Mouse (Mus musculus): Measurements from ENCODE around the gene Shoc2. TPM values are rescaled to one million over a fixed set of nuclear protein-coding genes. Genes with fewer than 3 reads are reported as not detected.

Gene Shoc2
- total and polyA plus RNA-seq, 3 experiments = 14.1 to 27.1 (median 23.7) TPM

- 0 out of 2 replicates have a peak, but pooled peaks cover 5% of the 10 kb centered on the region for H3K79me2 ChIP-seq (replicated peaks; ENCODE audit: control insufficient read depth, extremely low read depth, insufficient read depth, poor library complexity, severe bottlenecking)
- dilution Hi-C loops (cut with MboI; ENCODE audit: extremely low pct_ligation_motif_present, extremely low pct_unique_long_range_greater_than_20kb, low sequenced_read_pairs) (no loop called here), in situ Hi-C loops (cut with MboI; ENCODE audit: low pct_ligation_motif_present, low pct_unique_long_range_greater_than_20kb, low sequenced_read_pairs) (no loop called here)
Measured at GRCm38 (mm10) chr19:53994276-53994675, 50.2 kb downstream of the Shoc2 start.

DNA sequence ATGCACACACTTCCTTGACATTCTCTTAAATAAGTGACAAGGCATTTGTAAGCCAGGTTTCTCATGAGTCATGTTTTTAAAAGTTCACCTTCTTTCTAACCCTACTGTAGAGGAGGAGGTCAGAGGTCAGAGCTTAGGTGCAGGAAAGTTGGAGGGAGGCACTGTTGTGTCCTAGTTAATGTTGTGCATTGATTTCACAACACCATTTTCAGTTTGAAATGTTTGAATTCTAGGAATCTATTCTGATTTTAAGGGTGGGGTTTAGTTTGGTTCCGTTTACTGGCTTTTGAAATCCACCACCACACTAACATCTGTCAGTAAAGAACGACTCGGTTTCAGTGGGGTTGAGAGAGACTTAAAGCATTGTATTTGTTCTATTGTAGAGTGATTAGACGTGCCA, 66.9 kb downstream of the Shoc2 start:
- Histone ChIP-seq H3K4me3 (replicated peaks in 1 of 3; ENCODE audit: low read depth in 2 of 3, low read length in 2 of 3, poor library complexity in 1 of 3) (no peak overlapping the region), H3K79me2 (replicated peaks; ENCODE audit: control insufficient read depth, extremely low read depth, insufficient read depth, poor library complexity, severe bottlenecking) (no peaks in the 10 kb centered on the region), H3K9me3 (replicated peaks; ENCODE audit: low read length) (no peaks in the 10 kb centered on the region), H3K9ac (ENCODE audit: insufficient read depth, low read depth) (no peak overlapping the region), H3K36me3 (replicated peaks in 1 of 2; ENCODE audit: control insufficient read depth in 1 of 2, insufficient read depth in 1 of 2, low read length in 1 of 2) (peaks cover 0 to 7% of the 10 kb centered on the region in 2 experiments), H3K4me2 (ENCODE audit: insufficient read depth, low read depth, poor library complexity, severe bottlenecking) (no peak overlapping the region), H3K4me1 (ENCODE audit: control insufficient read depth in 1 of 2, insufficient read depth in 2 of 2) (peaks cover 6 to 31% of the 10 kb centered on the region in 2 experiments), H3K27ac (ENCODE audit: insufficient read depth, low read depth) (no peak overlapping the region), H3K27me3 (replicated peaks) (no peaks in the 10 kb centered on the region)
- TF ChIP-seq KAT2A (IDR thresholded peaks at IDR 0.05; ENCODE audit: insufficient replicate concordance, low read length) = no peak
- TF ChIP-seq ZNF384 (IDR thresholded peaks at IDR 0.05; ENCODE audit: low read depth, low read length) = no peak
- no peak for TF ChIP-seq GABPA (IDR thresholded peaks at IDR 0.05; ENCODE audit: insufficient replicate concordance, low read depth, low read length)
- TF ChIP-seq SIN3A (IDR thresholded peaks at IDR 0.05; ENCODE audit: low read length) = no peak
- no peak for TF ChIP-seq RCOR1 (conservative IDR thresholded peaks at IDR 0.05; ENCODE audit: low read depth, low read length)
- no peak for TF ChIP-seq MAFK (IDR thresholded peaks at IDR 0.05; ENCODE audit: insufficient replicate concordance, low read length)
- TF ChIP-seq USF1 (IDR thresholded peaks at IDR 0.05; ENCODE audit: low read depth, low read length) = no peak
- TF ChIP-seq TCF12 (IDR thresholded peaks at IDR 0.05; ENCODE audit: low read depth, low read length) = no peak
- TF ChIP-seq JUND (conservative IDR thresholded peaks at IDR 0.05; ENCODE audit: low read depth, low read length) = no peak
- TF ChIP-seq MAX (IDR thresholded peaks at IDR 0.05; ENCODE audit: low read length) = no peak
- no peak for TF ChIP-seq POLR2A (IDR thresholded peaks at IDR 0.05; ENCODE audit: low read depth, low read length)
- dilution Hi-C loops (cut with MboI; ENCODE audit: extremely low pct_ligation_motif_present, extremely low pct_unique_long_range_greater_than_20kb, low sequenced_read_pairs) = no loop called here
- no peak for DNase-seq (ENCODE audit: extremely low read depth)
- in situ Hi-C loops (cut with MboI; ENCODE audit: low pct_ligation_motif_present, low pct_unique_long_range_greater_than_20kb, low sequenced_read_pairs) = no loop called here

More at GRCm38 (mm10) chr19:53994276-53994675, 50.2 kb downstream of the Shoc2 start:
- H3K36me3 ChIP-seq (replicated peaks in 1 of 2; ENCODE audit: control insufficient read depth in 1 of 2, insufficient read depth in 1 of 2, low read length in 1 of 2) = peaks cover 0 to 6% of the 10 kb centered on the region in 2 experiments
- no peak overlapping the region for H3K4me3 ChIP-seq (replicated peaks in 1 of 3; ENCODE audit: low read depth in 2 of 3, low read length in 2 of 3, poor library complexity in 1 of 3)
- H3K9ac ChIP-seq (ENCODE audit: insufficient read depth, low read depth) = no peak overlapping the region
- no peak overlapping the region for H3K27ac ChIP-seq (ENCODE audit: insufficient read depth, low read depth)
- H3K4me2 ChIP-seq (ENCODE audit: insufficient read depth, low read depth, poor library complexity, severe bottlenecking) = no peak overlapping the region
- H3K4me1 ChIP-seq (ENCODE audit: control insufficient read depth in 1 of 2, insufficient read depth in 2 of 2) = peaks cover 0 to 13% of the 10 kb centered on the region in 2 experiments; a peak in 2 of 4 replicates
- no peak for DNase-seq (ENCODE audit: extremely low read depth)
- no peak for TF ChIP-seq ZKSCAN1 (IDR thresholded peaks at IDR 0.05; ENCODE audit: borderline replicate concordance, low read depth, low read length)
- TF ChIP-seq POLR2A (IDR thresholded peaks at IDR 0.05; ENCODE audit: low read depth, low read length) = no peak
- no peak for TF ChIP-seq GABPA (IDR thresholded peaks at IDR 0.05; ENCODE audit: insufficient replicate concordance, low read depth, low read length)
- no peak for TF ChIP-seq SMC3 (IDR thresholded peaks at IDR 0.05; ENCODE audit: low read depth, low read length)
- TF ChIP-seq KAT2A (IDR thresholded peaks at IDR 0.05; ENCODE audit: insufficient replicate concordance, low read length) = no peak
- TF ChIP-seq RCOR1 (conservative IDR thresholded peaks at IDR 0.05; ENCODE audit: low read depth, low read length) = no peak
- no peak for TF ChIP-seq MAFK (IDR thresholded peaks at IDR 0.05; ENCODE audit: insufficient replicate concordance, low read length)
- TF ChIP-seq TCF12 (IDR thresholded peaks at IDR 0.05; ENCODE audit: low read depth, low read length) = no peak
- TF ChIP-seq JUND (conservative IDR thresholded peaks at IDR 0.05; ENCODE audit: low read depth, low read length) = no peak
- TF ChIP-seq MEF2A (IDR thresholded peaks at IDR 0.05; ENCODE audit: borderline replicate concordance, low read depth, low read length) = no peak
- TF ChIP-seq MYC (IDR thresholded peaks at IDR 0.05; ENCODE audit: low read depth, low read length) = no peak
- TF ChIP-seq POLR2AphosphoS2 (IDR thresholded peaks at IDR 0.05; ENCODE audit: low read depth, low read length) = no peak
- TF ChIP-seq IRF4 (IDR thresholded peaks at IDR 0.05; ENCODE audit: low read depth, low read length) = no peak
- TF ChIP-seq SIN3A (IDR thresholded peaks at IDR 0.05; ENCODE audit: low read length) = no peak
- TF ChIP-seq ETS1 (conservative IDR thresholded peaks at IDR 0.05; ENCODE audit: low read depth, low read length) = no peak
- no peak for TF ChIP-seq JUN (IDR thresholded peaks at IDR 0.05; ENCODE audit: insufficient read depth, low read depth, low read length)
- no peak for TF ChIP-seq EP300 (IDR thresholded peaks at IDR 0.05; ENCODE audit: low read length)
- TF ChIP-seq CHD1 (IDR thresholded peaks at IDR 0.05; ENCODE audit: low read depth, low read length) = no peak
- TF ChIP-seq TBP (conservative IDR thresholded peaks at IDR 0.05; ENCODE audit: low read depth, low read length) = no peak
- no peaks in the 10 kb centered on the region for H3K9me3 ChIP-seq (replicated peaks; ENCODE audit: low read length)
- no peaks in the 10 kb centered on the region for H3K27me3 ChIP-seq (replicated peaks)

Data from CH12.LX (cell line).